Mouse (Mus musculus) macrophage (primary cell): Measurements from ENCODE around the gene Pgbd1. TPM values are rescaled to one million over a fixed set of nuclear protein-coding genes. Genes with fewer than 3 reads are reported as not detected.
A peak's percentile ranks its signal among the peaks of the same experiment; 100 is the strongest.

Experiments
- H3K27ac ChIP-seq: fragments of 350-480 bp; formaldehyde crosslinking; 2 replicates; pipeline ENCODE4 v1.9.0; 2021
- H3K36me3 ChIP-seq: fragments of 350-480 bp; formaldehyde crosslinking; 2 replicates; pipeline ENCODE4 v1.9.0; 2021; ENCODE audit errors: inconsistent target
- H3K4me3 ChIP-seq: fragments of 350-480 bp; formaldehyde crosslinking; 2 replicates; pipeline ENCODE4 v1.9.0; 2021; ENCODE audit errors: inconsistent target
- H3K79me2 ChIP-seq: fragments of 350-480 bp; formaldehyde crosslinking; 2 replicates; pipeline ENCODE4 v1.9.0; 2021; ENCODE audit errors: inconsistent target
- WGBS: methylation state at CpG from one replicate; pipeline ENCODE4 v1.1.7; 2026; ENCODE audit warnings: inconsistent platforms; ENCODE audit not compliant: missing documents; 5-methylcytosine and 5-hydroxymethylcytosine counted together
- polyA plus RNA-seq: library from polyadenylated mRNA; stranded (reverse); fragments of 250-400 nt; gene quantifications from 3 replicates; pipeline ENCODE4 v1.2.4, GENCODE M21; 2018; ENCODE audit warnings: inconsistent platforms

Gene Pgbd1
- polyA plus RNA-seq, 1 experiment from 2014 or later, result not detected

- Histone ChIP-seq H3K36me3 (peaks cover 42% of the 10 kb centered on the region), H3K4me3 (no peak overlapping the region), H3K79me2 (peaks cover 33% of the 10 kb centered on the region), H3K27ac (no peak overlapping the region)
- 63% methylated on average over 9 of the region's 9 CpGs for WGBS
Observed at GRCm38 (mm10) chr13:21446796-21447195, 5.9 kb upstream of the Pgbd1 start.

GRCm38 (mm10) chr13:21441207-21441572 is 332 bp upstream of the Pgbd1 start:
- 44% methylated on average over 8 of the region's 10 CpGs for WGBS
- no peak overlapping the region for H3K27ac ChIP-seq
- peaks cover 23% of the 10 kb centered on the region; the same call in 1 of the 2 replicates for H3K36me3 ChIP-seq
- peak overlapping the region; percentile 35; the same call in 1 of the 2 replicates for H3K4me3 ChIP-seq
- H3K79me2 ChIP-seq, result no peaks in the 10 kb centered on the region

GRCm38 (mm10) chr13:21435476-21435875 is 5.4 kb downstream of the Pgbd1 start:
- H3K79me2 ChIP-seq, result no peaks in the 10 kb centered on the region
- H3K27ac ChIP-seq, result no peak overlapping the region
- WGBS, result 78% methylated on average over 4 of the region's 4 CpGs
- H3K36me3 ChIP-seq, result no peaks in the 10 kb centered on the region
- no peak overlapping the region for H3K4me3 ChIP-seq

GRCm38 (mm10) chr13:21427631-21428030 is 13.2 kb downstream of the Pgbd1 start:
- H3K27ac ChIP-seq, result no peak overlapping the region
- H3K36me3 ChIP-seq, result no peaks in the 10 kb centered on the region
- no peaks in the 10 kb centered on the region for H3K79me2 ChIP-seq
- WGBS, result 100% methylated on average over 1 of the region's 1 CpGs
- H3K4me3 ChIP-seq, result no peak overlapping the region

GRCm38 (mm10) chr13:21423301-21423700 is 17.6 kb downstream of the Pgbd1 start:
- H3K27ac ChIP-seq, result no peak overlapping the region
- H3K4me3 ChIP-seq, result no peak overlapping the region
- no peaks in the 10 kb centered on the region for H3K79me2 ChIP-seq
- H3K36me3 ChIP-seq, result no peaks in the 10 kb centered on the region
- 84% methylated on average over 5 of the region's 5 CpGs for WGBS

GRCm38 (mm10) chr13:21418865-21419264 is 22.0 kb downstream of the Pgbd1 start:
- H3K79me2 ChIP-seq, result no peaks in the 10 kb centered on the region
- WGBS, result 86% methylated on average over 6 of the region's 6 CpGs
- H3K27ac ChIP-seq, result no peak overlapping the region
- H3K4me3 ChIP-seq, result no peak overlapping the region
- H3K36me3 ChIP-seq, result no peaks in the 10 kb centered on the region

GRCm38 (mm10) chr13:21417298-21418010 is 23.4 kb downstream of the Pgbd1 start:
- H3K79me2 ChIP-seq, result no peaks in the 10 kb centered on the region
- H3K36me3 ChIP-seq, result no peaks in the 10 kb centered on the region
- no peak overlapping the region for H3K27ac ChIP-seq
- H3K4me3 ChIP-seq, result no peak overlapping the region
- WGBS, result 78% methylated on average over 6 of the region's 6 CpGs

GRCm38 (mm10) chr13:21415750-21416149 is 25.1 kb downstream of the Pgbd1 start:
- H3K36me3 ChIP-seq, result no peaks in the 10 kb centered on the region
- no peak overlapping the region for H3K4me3 ChIP-seq
- H3K27ac ChIP-seq, result no peak overlapping the region
- 85% methylated on average over 2 of the region's 2 CpGs for WGBS
- H3K79me2 ChIP-seq, result no peaks in the 10 kb centered on the region

GRCm38 (mm10) chr13:21415266-21415665 is 25.6 kb downstream of the Pgbd1 start:
- Histone ChIP-seq H3K4me3 (no peak overlapping the region), H3K27ac (no peak overlapping the region), H3K79me2 (no peaks in the 10 kb centered on the region), H3K36me3 (no peaks in the 10 kb centered on the region)
- 85% methylated on average over 4 of the region's 4 CpGs for WGBS

GRCm38 (mm10) chr13:21414231-21415212 is 26.3 kb downstream of the Pgbd1 start:
- no peaks in the 10 kb centered on the region for H3K36me3 ChIP-seq
- WGBS, result 89% methylated on average over 14 of the region's 15 CpGs
- no peak overlapping the region for H3K27ac ChIP-seq
- H3K4me3 ChIP-seq, result no peak overlapping the region
- H3K79me2 ChIP-seq, result no peaks in the 10 kb centered on the region

GRCm38 (mm10) chr13:21408805-21409459 is 31.9 kb downstream of the Pgbd1 start:
- peak overlapping the region; percentile 36; the same call in 1 of the 2 replicates for H3K4me3 ChIP-seq
- WGBS, result 64% methylated on average over 11 of the region's 11 CpGs
- no peaks in the 10 kb centered on the region for H3K36me3 ChIP-seq
- no peak overlapping the region for H3K27ac ChIP-seq
- no peaks in the 10 kb centered on the region for H3K79me2 ChIP-seq

GRCm38 (mm10) chr13:21407969-21408804 is 32.7 kb downstream of the Pgbd1 start:
- Histone ChIP-seq H3K4me3 (peak overlapping the region; percentile 36), H3K79me2 (no peaks in the 10 kb centered on the region), H3K27ac (no peak overlapping the region), H3K36me3 (no peaks in the 10 kb centered on the region)
- WGBS, result 3% methylated on average over 27 of the region's 27 CpGs

- no peak overlapping the region for H3K4me3 ChIP-seq
- WGBS, result 92% methylated on average over 11 of the region's 11 CpGs
- H3K36me3 ChIP-seq, result no peaks in the 10 kb centered on the region
- peaks cover 2% of the 10 kb centered on the region for H3K79me2 ChIP-seq
- H3K27ac ChIP-seq, result no peak overlapping the region
Observed at GRCm38 (mm10) chr13:21407341-21407740, 33.5 kb downstream of the Pgbd1 start.

- H3K27ac ChIP-seq, result peak overlapping the region; percentile 31
- H3K36me3 ChIP-seq, result 0 out of 2 replicates have a peak, but pooled peaks cover 11% of the 10 kb centered on the region
Observed at GRCm38 (mm10) chr13:21402848-21403247, 38.0 kb downstream of the Pgbd1 start.

More at GRCm38 (mm10) chr13:21402848-21403247, 38.0 kb downstream of the Pgbd1 start:
- 3% methylated on average over 2 of the region's 2 CpGs for WGBS
- peaks cover 38% of the 10 kb centered on the region for H3K79me2 ChIP-seq
- H3K4me3 ChIP-seq, result peak overlapping the region; percentile 62
